Mouse (Mus musculus) cerebellum, adult 11-12 months (tissue): Measurements from ENCODE around the gene Smim20.
A peak's percentile ranks its signal among the peaks of the same experiment; 100 is the strongest.

ENCODE experiments used
- DNase-seq: peaks from one replicate; pipeline ENCODE4 v3.0.0; 2022

The Smim20 gene

DNA sequence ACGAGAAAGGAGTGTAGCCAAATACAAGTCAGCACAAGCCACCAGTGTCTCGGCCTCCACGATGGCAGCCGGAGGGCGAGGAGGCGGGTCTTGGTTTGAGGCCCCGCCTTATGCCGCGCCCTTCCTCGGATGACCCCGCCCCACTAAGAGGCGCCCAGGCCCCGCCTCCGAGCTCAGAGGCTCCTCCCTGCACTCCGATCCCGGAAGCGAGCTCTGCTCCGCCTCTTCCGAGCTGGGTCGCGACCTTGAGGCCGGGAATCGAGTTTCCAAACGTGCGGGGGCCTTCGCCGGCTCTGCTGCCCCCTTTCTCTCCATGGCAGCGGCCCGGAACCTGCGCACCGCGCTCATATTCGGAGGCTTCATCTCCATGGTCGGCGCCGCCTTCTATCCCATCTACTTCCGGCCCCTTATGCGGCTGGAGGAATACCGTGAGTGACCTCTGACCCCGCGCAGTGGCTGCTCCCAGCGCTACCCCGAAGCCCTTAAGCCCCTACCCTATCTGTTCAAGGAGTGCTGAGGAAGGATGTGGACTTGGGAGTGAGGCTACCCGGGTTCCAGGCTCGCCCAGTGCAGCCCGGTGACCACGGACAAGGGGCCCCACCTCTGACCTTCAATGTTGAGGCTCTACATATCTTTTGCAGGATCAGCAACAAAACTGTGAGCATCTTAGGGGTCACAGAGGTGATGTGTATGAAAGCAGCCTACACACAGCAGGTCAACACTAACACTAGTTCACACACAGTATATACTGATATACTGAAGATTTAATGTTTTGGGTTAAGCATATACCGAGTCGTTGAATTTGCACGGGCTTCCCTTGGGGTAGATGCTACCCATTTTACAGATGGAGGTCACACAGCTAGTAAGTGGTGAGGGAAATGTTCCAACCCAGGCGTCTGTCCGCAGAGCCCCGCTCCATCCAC is at the start of gene Smim20:
Gene Smim20, plus strand, starts transcription at position 153 of the 923 bp plus-strand sequence.
- peak; percentile 82 for DNase-seq

DNA sequence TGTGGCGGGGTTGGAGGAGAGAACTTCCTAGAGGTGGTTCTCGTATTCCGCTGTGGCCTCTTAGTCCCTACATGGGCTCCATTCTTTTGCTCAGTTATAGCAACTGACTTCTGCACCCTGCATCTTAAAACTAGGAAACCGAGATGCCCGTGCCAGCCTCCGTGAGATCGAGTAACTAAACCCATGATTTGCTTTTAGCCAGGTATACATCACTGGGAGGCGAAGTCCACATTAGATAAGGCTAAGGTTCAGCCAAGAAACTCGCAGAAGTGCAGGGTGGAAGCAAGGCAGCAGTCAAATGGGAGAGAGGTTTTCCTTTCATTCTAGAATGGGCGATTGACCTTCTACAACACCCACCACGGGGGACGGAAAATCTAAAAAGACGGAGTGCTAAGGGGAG is 41.4 kb upstream of the Smim20 start:
- no peak for DNase-seq

DNA sequence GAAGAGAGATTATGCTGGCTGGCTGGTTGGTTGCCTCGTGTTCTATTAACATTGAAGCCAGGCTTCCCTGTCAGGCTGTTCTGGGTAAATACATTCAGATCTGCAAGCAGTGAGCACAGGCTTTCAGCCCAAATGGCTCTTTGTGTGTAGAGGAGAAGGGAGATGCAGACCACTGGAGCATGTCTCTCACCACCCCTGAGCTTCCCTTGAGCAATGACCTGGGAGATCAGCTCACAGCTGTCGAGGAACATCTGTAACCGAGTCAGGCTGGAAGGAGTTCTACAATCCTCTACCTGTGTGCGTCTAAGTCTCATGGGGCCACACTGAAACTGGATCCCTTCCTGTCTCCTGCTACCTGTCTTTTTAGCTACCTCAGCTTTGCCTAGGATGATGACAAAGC is 36.3 kb upstream of the Smim20 start:
- no peak for DNase-seq

DNA sequence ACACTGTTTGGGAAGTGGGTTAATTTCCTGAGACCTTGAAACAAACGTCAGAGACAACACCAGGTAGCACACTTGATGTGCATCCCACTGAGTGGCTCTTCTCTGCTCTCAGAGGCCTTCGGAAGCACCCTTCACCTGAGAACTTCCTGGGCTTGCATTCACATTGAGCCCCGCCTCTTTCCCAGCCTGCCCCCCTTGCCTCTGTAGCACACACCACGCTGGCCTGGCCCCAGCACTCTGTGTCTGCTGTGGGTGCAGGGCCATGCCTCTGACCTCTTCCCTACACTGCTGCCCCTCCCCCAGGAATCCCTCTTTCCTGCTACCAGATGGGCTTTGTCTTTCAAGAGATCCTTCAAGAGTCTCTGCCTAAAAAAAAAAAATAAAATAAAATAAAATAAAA is 31.3 kb upstream of the Smim20 start:
- no peak for DNase-seq

DNA sequence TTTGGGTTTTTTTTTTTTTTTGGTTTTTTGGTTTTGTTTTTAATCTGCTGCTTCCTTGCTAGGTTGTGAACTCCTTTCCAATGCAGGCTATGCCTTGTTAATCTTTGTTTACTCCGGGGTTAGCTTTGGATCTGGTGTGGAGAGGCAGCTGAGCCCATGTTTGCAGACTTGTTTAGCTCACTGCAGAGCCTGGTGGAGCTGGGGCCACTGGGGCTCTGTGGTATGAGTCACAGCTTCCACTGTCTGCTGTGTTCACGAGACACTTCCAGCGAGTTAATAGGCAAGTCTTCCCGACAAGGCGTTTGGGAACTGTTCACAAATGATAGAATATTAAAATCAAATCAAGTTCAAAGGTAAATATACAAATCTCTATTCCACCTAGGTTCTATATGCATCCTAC is 30.7 kb upstream of the Smim20 start:
- no peak for DNase-seq

DNA sequence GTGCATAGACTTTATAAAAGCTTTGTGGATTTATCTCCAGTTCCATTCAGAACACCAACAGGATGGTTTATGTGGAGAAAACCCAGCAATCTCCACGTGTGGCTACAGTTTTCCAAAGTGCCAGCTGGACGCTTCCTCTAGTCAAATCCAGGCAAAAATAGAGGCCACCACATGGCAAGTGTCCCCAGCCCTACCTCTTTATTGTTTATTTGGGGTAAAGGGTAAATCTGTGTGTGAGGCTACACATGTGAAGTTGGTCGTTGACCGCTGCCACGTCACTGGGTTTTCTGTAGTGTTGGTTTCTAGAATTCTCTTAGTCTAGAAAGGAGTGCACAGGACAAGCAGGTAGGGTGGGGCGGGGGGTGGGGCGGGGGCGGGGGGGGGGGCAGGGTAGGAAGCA is 30.1 kb upstream of the Smim20 start:
- DNase-seq: no peak

DNA sequence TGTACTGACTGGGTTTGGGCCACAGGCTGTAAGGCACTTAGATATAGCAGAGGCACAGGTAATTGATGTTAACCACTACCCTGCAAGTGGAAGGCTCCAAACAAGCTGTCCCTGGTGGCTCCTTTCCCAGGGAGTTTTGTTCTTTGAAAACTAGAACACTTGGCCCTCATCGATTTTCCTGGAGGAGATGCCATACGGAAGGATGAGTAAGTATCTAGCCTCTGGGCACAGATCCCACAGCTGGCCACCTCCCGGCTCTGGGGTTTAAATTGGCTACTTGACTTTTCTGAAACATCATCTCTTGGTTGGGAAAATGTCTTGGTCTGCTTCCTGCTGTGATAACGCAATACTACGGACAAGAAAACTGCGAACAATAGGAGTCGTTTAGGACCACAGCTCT is 28.1 kb upstream of the Smim20 start:
- no peak for DNase-seq

DNA sequence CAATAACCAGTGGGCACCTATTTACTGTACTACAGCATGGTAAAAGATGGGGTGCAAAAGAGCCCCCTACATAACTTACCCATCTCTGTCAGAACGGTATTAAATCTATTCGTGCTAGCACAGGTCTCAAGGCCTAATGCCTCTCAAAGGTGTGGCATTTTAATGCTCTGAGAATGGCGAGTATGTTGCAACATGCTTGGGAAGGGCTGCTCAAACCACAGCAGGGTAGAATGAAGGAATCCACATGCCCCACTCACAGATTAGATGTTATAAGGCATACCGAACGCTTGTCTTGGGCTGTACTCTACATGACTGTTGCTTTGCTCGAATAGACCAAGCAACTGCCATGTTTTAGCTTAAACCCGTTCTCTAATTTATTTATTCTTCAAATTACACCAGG is 27.7 kb upstream of the Smim20 start:
- DNase-seq: no peak

DNA sequence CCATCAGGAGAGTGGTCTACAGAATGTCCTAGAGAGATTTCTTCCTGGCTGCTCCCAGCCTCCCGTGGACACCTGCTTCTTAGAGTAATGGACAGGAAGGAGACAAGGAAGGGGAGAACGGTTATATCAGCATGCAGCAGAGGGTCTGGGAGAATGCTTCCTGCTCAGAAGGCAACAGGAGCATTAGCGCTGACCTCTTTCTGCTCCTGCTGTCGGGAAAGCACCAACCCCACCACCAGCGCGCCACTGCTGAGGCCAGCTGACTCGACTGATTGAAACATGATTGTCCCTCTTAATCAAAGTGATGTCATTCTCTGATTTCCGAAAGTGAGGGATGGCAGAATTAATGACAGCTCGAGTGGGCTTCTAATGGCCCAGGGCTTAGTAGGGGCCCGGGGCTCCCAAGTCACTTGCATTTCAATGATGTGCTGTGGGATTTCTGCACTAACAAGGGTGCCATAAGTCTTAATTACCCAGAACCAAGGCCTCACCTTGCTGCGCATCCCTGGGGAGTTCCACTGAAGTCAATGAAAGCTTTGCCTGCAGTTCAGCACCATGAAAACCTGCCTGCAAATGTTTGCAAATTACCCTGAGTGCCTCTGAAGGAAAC is 26.9 kb upstream of the Smim20 start:
- DNase-seq: no peak

DNA sequence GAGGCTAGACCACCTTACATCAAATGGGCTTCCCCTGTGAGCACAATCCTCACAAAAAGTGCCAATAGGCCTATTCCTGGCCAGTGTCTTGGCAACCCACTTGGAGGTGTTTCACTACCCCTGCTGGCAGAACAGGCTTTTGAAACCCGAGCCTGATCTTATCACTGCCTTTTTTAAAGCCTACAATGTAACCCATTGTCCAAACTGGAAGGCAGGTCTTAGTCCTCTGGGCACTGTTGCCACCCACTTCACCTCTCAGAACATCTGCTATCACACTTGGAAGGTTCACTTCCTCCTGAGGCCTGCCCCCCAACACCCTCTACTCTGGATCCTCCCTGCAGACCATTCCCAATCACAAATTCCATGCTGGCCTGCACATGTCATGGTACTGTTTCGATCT is 25.8 kb upstream of the Smim20 start:
- DNase-seq: no peak

DNA sequence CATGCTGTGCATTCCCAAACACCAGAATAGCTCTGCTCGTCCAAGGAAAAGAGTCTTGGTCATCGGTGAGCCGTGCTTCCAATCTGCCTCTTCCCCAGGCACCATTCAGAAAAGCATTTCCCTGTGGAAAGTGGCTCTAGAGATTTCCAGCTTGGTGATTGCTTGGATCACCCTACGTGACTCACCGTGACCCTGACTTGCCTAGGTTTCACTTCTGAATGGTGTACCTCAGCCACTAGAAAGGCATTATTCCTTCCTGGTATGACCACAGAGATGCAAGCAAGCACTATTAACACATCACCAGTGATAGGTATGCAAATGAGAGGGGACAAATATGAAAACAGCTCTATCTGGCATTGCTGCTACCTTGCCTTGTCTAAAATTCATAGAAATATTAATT is 24.9 kb upstream of the Smim20 start:
- no peak for DNase-seq

DNA sequence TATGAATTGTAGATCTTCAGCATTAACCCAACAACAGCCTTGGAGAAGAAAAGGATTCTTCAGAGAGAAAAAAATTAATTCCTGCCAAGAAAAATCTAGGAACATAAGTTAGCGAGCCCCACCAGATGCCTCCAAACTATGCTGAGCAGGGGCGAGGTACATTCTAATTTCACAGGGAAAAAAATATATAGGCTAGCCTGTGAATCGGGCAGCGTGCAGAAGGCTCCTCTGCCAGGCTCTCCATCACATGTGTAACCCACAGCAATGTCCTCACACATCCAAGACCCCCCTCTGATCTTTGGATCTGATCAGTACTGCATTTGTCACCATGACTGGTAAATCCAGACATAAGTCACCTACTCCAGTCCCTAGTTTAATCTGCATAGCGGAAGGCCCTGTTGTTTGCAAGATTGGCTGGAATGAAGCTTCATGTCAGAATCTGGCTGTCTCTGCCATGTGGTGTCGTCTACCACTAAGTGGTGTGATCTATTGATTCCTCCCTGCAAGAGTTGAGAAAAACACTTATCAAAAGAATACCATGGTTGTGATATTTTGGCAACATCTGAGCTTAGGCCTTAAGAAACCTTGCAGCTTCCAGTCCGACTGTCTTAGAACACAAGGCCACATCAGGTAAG is 23.9 kb upstream of the Smim20 start:
- DNase-seq: no peak

DNA sequence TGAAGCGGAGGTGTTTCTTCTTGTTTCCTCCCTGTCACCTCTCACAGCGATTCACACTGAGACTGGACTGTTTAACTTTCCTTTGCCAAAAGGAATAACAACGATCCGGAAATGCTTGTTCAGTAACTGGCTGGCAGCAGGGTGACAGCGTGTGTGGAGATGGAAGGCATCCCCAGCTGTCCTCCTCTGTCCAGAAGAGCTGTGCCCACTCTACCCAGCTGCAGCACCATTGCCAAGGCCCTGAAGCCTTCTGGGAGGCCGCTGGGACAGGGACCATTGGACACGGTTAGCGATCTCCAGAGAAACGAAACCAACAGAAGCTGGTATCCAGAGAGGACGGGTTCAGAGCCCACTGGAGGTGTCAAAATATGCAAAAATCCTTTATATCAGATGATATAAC is 22.9 kb upstream of the Smim20 start:
- no peak for DNase-seq

DNA sequence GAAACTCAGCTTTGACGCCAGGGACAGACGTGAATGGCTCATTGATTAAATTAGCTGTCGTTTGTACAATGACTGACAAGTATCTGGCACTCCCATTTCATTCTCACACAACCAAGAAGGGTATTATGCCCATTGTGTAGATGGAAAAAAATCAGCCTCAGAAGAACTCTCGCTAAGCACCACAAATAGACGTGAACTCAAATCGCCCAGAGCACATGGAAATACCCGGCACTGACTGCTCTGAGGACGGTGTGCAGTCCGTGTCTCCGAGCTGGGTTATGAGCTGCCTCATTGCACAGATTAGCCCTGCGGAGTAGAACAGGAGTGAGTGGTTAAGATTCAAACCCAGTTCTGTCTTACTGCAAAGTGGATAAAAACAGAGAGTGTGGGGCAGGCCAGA is 18.4 kb upstream of the Smim20 start:
- DNase-seq: no peak

DNA sequence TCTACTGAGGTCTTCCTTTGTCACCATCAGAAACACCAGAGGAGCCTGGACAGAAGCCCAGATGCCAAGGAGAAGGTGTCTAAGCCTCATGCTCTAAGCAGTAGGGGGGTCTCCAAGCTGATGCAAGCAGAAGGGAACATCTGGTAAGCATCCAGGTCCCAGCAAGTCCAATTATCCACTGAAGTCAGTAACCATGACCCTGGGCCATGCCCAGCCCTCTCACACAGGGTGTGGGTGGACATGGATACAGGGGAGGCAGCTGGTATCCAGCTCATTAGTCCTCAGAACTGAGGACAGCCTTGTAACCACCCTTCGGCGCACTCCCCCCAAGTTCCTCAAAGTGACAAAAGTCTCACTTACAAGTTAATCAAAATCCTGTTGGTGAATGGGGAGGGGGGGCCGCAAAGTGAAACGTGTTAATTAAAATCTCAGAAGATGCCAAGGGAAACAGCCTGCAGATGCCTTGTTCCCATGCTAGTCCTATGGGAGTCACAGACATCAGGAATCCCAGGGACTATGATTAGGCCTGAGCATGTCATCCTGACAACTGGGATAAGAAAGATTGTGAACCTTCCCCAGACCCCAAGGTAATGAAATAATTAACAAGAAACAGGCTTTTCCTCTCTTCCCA is 17.3 kb upstream of the Smim20 start:
- DNase-seq: no peak

DNA sequence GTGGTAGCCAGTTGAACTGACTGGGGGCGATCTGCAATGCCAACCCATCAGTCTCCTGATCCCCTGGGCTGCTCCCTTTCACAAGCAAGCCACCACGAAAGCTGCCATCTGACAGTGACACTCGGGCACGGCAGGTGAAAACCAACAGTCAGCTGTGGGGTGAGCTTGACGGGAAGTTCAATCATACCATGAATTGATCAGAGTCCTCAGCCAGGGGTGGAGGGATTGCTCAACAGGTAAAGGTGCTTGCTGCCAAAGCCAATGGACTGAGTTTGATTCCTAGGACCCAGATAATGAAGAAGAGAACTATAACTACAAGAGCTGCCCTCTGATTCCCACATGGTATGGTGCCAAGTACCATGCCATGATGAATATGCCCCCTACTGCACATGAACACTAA is 12.7 kb upstream of the Smim20 start:
- no peak for DNase-seq

DNA sequence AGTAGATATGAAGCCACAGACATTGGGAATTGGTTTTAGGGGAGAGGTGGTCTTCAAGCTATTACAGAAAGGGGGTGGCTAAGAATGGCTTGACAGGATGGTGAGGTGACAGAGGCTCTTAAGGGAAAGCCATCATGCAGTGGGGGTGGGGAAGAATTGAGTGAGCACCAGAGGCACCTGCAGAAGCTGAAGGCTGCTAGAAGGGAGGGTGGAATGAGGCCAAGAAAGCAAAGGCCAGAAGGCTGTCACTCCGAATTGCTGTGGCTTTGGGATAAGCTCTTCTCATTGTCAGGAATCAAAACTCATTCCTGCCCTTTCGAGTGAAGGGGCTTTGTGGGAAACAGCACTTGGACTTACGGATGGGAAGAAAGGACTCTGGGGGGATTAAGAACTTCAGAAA is 12.1 kb upstream of the Smim20 start:
- DNase-seq: no peak

DNA sequence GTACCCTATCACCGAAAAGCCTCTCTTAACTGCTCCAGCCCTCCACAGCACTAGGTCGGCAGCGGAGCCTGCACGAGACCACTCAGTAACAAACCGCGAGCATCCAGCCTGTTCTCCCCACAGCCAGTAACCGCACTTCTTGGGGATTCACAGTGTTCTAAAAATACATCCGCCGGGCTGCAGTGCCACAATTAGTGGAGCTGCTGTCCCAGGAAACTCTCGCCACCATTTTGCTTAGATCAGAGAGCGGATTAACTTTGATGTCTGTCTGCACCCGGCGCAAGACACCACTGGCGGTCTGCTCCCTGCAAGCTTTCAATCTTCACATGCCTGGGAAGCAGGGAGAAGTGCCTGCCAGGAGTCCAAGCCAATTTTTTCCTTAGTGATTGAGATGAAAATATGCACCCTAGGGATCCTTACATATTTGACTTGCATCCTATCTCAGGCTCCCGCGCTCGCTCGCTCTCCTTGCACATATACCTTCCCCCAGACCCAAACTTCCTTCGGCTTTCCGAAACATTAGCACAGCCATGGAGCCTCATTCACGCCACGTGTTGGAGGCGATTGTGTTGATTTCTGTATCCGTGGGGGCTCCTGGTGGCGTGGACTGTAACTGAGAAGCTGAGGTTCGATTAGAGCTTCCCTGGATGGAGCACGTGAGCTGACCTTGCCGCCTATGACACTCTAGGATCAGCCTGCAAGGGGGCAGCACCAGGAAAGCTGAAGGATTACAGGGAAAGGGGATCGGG is 8.7 kb upstream of the Smim20 start:
- DNase-seq: no peak

DNA sequence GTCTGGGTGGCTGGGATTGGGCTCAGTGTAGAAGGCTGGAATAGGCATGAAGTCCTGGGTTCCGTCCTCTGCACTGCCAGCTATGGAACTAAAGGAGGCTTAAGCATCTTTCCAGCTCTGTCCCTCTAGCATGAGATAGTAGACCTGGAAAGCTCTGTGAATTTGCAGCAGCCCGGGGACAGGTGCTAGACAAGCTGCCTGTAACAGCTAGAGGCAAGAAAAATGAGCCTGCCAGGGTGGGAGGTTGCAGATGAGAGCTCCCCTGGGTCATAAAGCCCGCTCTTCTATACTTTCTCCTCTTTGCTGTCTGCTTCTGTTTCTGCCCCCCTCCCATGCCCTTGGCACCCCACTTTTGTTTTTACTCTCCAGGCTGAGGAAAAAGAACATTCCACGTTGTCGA is 7.0 kb upstream of the Smim20 start:
- no peak for DNase-seq

DNA sequence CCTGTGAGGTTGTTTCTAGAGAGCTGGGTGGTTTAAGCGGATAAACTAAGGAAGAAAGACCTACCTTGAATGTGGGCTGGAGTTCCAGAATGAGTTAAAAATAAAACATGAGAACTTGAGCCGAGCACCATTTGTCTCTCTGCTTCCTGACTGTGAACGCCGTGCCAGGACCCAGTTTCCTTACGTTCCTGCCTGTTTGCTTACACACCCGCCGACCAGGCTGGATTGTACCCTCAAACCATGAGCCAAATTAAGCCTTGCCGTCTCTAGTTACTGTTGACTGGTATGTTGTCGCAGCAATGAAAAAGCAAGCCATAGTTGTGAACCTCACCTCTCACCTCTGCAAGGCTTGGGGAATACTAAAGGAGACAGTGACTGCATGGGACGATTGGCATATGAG is 4.9 kb upstream of the Smim20 start:
- no peak for DNase-seq

DNA sequence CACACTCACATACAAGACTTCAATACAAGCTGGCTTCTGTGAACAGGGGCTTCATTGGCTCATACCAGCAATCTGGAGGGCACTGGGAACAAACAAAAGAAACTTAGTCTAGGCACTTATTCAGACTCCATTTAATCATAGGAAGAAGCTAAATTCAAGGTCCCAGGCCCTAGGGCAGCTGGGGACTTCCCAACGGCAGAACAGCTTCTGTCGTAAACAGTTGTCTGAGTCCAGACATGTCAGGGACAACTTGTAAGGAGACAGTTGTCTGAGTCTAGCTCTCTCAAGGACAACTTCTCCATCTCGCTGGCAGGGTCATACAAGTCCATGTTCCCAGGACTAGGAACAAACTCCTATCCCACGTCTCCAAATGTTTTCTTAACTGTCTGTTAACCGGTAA is 2.8 kb upstream of the Smim20 start:
- no peak for DNase-seq

DNA sequence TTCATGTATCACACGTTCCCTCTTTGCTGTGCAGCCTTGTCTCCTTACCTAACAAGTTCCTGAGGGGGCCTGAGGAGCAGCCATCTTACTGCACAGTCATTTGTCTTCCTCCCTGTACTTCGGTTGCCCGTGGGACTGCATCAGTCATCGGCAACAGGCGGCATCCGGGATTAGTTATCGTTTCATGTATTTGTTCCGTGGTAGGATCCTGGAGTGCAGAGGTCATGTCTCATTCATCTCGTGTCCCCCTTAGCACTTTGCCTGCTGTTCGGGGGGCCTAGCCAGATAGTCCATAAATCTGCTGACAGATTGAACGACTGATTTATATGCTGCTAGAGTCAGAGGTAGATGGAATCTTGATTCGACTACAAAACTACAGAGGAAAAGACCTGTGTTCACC is 1.1 kb upstream of the Smim20 start:
- peak; percentile 27 for DNase-seq

DNA sequence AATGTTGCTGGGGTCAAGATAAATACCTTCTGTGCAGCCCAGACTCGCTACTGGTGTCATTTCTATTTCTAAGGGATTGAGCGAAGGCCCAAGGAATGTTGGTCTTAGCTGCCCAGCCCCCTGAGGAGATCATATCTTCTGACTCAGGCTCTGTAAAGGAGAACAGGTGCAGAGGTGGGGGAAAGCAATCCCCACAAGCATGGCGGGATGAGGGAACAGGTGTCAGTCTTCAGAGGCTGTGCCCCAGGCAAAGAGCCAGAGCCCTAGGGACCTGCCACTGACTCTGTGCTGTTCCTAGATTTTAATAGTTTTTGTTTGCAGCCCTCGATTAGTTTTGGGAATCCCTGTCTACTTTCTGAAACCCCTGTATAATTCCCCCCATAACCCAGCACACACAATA is 702 bp upstream of the Smim20 start:
- DNase-seq: peak; percentile 45
